Mouse (Mus musculus) activated CD4-positive, CD25-positive, alpha-beta regulatory T cell (primary cell): Measurements from ENCODE around the gene Gm6588. TPM values are rescaled to one million over a fixed set of nuclear protein-coding genes. Genes with fewer than 3 reads are reported as not detected.

ENCODE experiments used
- polyA plus RNA-seq, 2 experiments: library from polyadenylated mRNA; unstranded; fragments of 100-300 nt; shearing (Covaris generic); gene quantifications; one replicate each; pipeline ENCODE4 v1.2.1; 2017

The Gm6588 gene
- polyA plus RNA-seq: under 1 TPM in 1 of 2 experiments, not detected in 1; 0.29 TPM

GRCm38 (mm10) chr5:112448747-112449440 is at the start of gene Gm6588:
Gene Gm6588 (plus strand): TSS chr5:112449426.

Other genes with a start within 250 kb of the Gm6588 start
- under 1 TPM in 1 of 2 experiments, not detected in 1; 0.58 TPM for gene Cryba4, start 196.9 kb upstream of the Gm6588 start, polyA plus RNA-seq
- gene Crybb1, start 193.6 kb upstream of the Gm6588 start, polyA plus RNA-seq: under 1 TPM in 1 of 2 experiments, not detected in 1; 0.61 TPM
- 100 to 1,000 TPM; 131 to 232 TPM for gene Tpst2, start 172.7 kb upstream of the Gm6588 start, polyA plus RNA-seq
- gene Tfip11, start 123.1 kb upstream of the Gm6588 start, polyA plus RNA-seq: 10 to 100 TPM; 23.5 to 33.6 TPM
- 10 to 100 TPM; 36.7 to 38.1 TPM for gene Srrd, start 106.4 kb upstream of the Gm6588 start, polyA plus RNA-seq
- 10 to 100 TPM; 14.3 to 20.8 TPM for gene Hps4, start 106.3 kb upstream of the Gm6588 start, polyA plus RNA-seq
- under 1 TPM in 1 of 2 experiments, not detected in 1; 0.17 TPM for gene Gm6583, start 93.4 kb upstream of the Gm6588 start, polyA plus RNA-seq
- gene Asphd2, start 54.6 kb upstream of the Gm6588 start, polyA plus RNA-seq: 1 to 10 TPM in 1 of 2 experiments, under 1 TPM in 1; 0.33 to 1.6 TPM
- not detected for gene Sez6l, start 127.8 kb downstream of the Gm6588 start, polyA plus RNA-seq